29 mouse cellular contexts compared by ENCODE assay signal in the genomic region with DNA sequence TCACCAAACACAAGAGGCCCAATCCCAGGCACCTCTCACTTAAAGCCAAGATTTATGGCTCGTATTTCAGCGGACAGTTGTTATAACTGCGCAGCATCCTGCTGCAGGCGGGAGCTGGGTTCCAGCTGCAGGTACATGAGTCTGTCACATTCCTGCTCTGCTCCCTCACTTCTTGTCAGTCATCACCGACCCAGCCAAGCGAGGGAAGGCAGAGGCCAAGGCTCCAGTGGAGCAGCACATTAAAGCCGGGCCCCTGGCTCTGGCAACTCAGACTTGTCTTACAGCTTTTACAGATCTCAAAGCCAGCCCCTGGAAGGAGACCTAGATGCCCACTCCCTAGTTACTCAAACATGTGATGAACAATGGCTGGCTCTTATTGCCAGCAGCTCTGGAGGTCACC.
DNase-seq lines count a peak whose midpoint lies in the region; ATAC-seq and TF ChIP-seq lines count a peak whose summit lies in the region.
"Had no signal": no experiment of that assay in that cellular context is flagged by ENCODE, and none has a peak within 500 bp of the region (broad histone marks: within the 10 kb centered on the region; RNA-seq: fewer than 3 reads in every experiment).

No protein-coding gene starts in this region.

- TF ChIP-seq CTCF in hindbrain, postnatal 0 days (IDR thresholded peaks at IDR 0.05; ENCODE audit: low read depth), result no peak

- peak; percentile 62 to 73 for DNase-seq in cerebellum, postnatal 10 days
- no peak for DNase-seq in cerebellum, adult 18-20 months
- no peak for DNase-seq in hindbrain, postnatal 0 days (ENCODE audit: low spot score)
- no peak for DNase-seq in hindbrain, embryonic 11.5 days (ENCODE audit: low spot score)
- peak; percentile 6 for DNase-seq in kidney, postnatal 10 days
- DNase-seq in kidney, adult 18-20 months, result no peak
- DNase-seq in embryonic facial prominence, embryonic 10.5 days (ENCODE audit: low spot score), result peak; percentile 10
- DNase-seq: adrenal gland, postnatal 10 days; cerebellum, adult 11-12 months; cerebellum, postnatal 36 days; gastrocnemius, postnatal 25 days; heart, adult 11 months; heart, postnatal 36 days; kidney, adult 2 months; layer of hippocampus, adult 9-11 months; right cerebral cortex, postnatal 4 days; thymus, adult 2 months; thymus, postnatal 36 days had no signal

- WGBS in hindbrain, postnatal 0 days, result 61% methylated on average over 7 of the region's 7 CpGs
- WGBS in hindbrain, embryonic 11.5 days, result 77% methylated on average over 7 of the region's 7 CpGs
- 75% methylated on average over 7 of the region's 7 CpGs for WGBS in embryonic facial prominence, embryonic 10.5 days
- WGBS in heart, embryonic 11.5 days (ENCODE audit: insufficient replicate concordance), result 57% methylated on average over 7 of the region's 7 CpGs

- H3K4me2 ChIP-seq in hindbrain, postnatal 0 days (ENCODE audit: low read depth, low read length), result no peak overlapping the region
- no peak overlapping the region for H3K4me2 ChIP-seq in hindbrain, embryonic 11.5 days (replicated peaks; ENCODE audit: low read depth, low read length)
- no peak overlapping the region for H3K4me2 ChIP-seq in heart, embryonic 11.5 days
- H3K4me2 ChIP-seq: embryonic facial prominence, embryonic 15.5 days; hindbrain, embryonic 14.5 days; limb, embryonic 12.5 days; liver, embryonic 15.5 days; lung, embryonic 15.5 days; midbrain, embryonic 11.5 days had no signal

- H3K4me1 ChIP-seq in hindbrain, postnatal 0 days (ENCODE audit: insufficient read depth, low read length), result no peaks in the 10 kb centered on the region
- no peaks in the 10 kb centered on the region for H3K4me1 ChIP-seq in hindbrain, embryonic 11.5 days (replicated peaks; ENCODE audit: control insufficient read depth, insufficient read depth, low read length)
- no peaks in the 10 kb centered on the region for H3K4me1 ChIP-seq in embryonic facial prominence, embryonic 10.5 days
- H3K4me1 ChIP-seq in heart, embryonic 11.5 days (ENCODE audit: control insufficient read depth, insufficient read depth, low read length), result no peaks in the 10 kb centered on the region
- H3K4me1 ChIP-seq: embryonic facial prominence, embryonic 15.5 days; heart, embryonic 10.5 days; liver, embryonic 15.5 days had no signal

- H3K27ac ChIP-seq in hindbrain, postnatal 0 days, result no peak overlapping the region
- H3K27ac ChIP-seq in hindbrain, embryonic 11.5 days (ENCODE audit: low read depth, low read length), result no peak overlapping the region
- no peak overlapping the region for H3K27ac ChIP-seq in embryonic facial prominence, embryonic 10.5 days (replicated peaks)
- H3K27ac ChIP-seq in heart, embryonic 11.5 days (ENCODE audit: low read depth, low read length), result no peak overlapping the region
- H3K27ac ChIP-seq: embryonic facial prominence, embryonic 15.5 days; heart, embryonic 10.5 days; hindbrain, embryonic 14.5 days; limb, embryonic 12.5 days; liver, embryonic 15.5 days; lung, embryonic 15.5 days had no signal

- peak; percentile 49 for ATAC-seq in hindbrain, postnatal 0 days
- no peak for ATAC-seq in hindbrain, embryonic 11.5 days (ENCODE audit: low FRiP score)
- ATAC-seq in heart, embryonic 11.5 days (replicated peaks; ENCODE audit: insufficient number of reproducible peaks, low FRiP score, low TSS enrichment), result no peak
- ATAC-seq: forebrain, embryonic 14.5 days; midbrain, embryonic 16.5 days had no signal

- no peaks in the 10 kb centered on the region for H3K9me3 ChIP-seq in hindbrain, postnatal 0 days (ENCODE audit: low read length)
- H3K9me3 ChIP-seq in hindbrain, embryonic 11.5 days (ENCODE audit: control insufficient read depth, low read length), result no peaks in the 10 kb centered on the region
- H3K9me3 ChIP-seq in embryonic facial prominence, embryonic 10.5 days, result no peaks in the 10 kb centered on the region
- H3K9me3 ChIP-seq in heart, embryonic 11.5 days (replicated peaks; ENCODE audit: control insufficient read depth, low read length), result no peaks in the 10 kb centered on the region
- H3K9me3 ChIP-seq: embryonic facial prominence, embryonic 15.5 days; heart, embryonic 10.5 days; limb, embryonic 12.5 days; liver, embryonic 15.5 days; lung, embryonic 15.5 days had no signal

- no peak overlapping the region for H3K9ac ChIP-seq in hindbrain, postnatal 0 days (replicated peaks; ENCODE audit: low read length)
- no peak overlapping the region for H3K9ac ChIP-seq in hindbrain, embryonic 11.5 days (ENCODE audit: low read depth, low read length)
- H3K9ac ChIP-seq in heart, embryonic 11.5 days (ENCODE audit: low read depth, low read length), result no peak overlapping the region
- H3K9ac ChIP-seq: embryonic facial prominence, embryonic 15.5 days; hindbrain, embryonic 14.5 days; limb, embryonic 12.5 days; liver, embryonic 15.5 days; lung, embryonic 15.5 days had no signal

- H3K4me3 ChIP-seq in hindbrain, postnatal 0 days (ENCODE audit: low read length), result no peak overlapping the region
- no peak overlapping the region for H3K4me3 ChIP-seq in hindbrain, embryonic 11.5 days (ENCODE audit: low read depth, low read length)
- no peak overlapping the region for H3K4me3 ChIP-seq in embryonic facial prominence, embryonic 10.5 days
- H3K4me3 ChIP-seq in heart, embryonic 11.5 days (ENCODE audit: low read depth, low read length), result no peak overlapping the region
- H3K4me3 ChIP-seq: embryonic facial prominence, embryonic 15.5 days; heart, embryonic 10.5 days; limb, embryonic 12.5 days; liver, embryonic 15.5 days; lung, embryonic 15.5 days had no signal

- no peaks in the 10 kb centered on the region for H3K36me3 ChIP-seq in hindbrain, postnatal 0 days (ENCODE audit: insufficient read depth, low read length)
- no peaks in the 10 kb centered on the region for H3K36me3 ChIP-seq in hindbrain, embryonic 11.5 days (ENCODE audit: control insufficient read depth, insufficient read depth, low read length)
- no peaks in the 10 kb centered on the region for H3K36me3 ChIP-seq in embryonic facial prominence, embryonic 10.5 days (replicated peaks)
- H3K36me3 ChIP-seq in heart, embryonic 11.5 days (ENCODE audit: control insufficient read depth, insufficient read depth, low read length), result no peaks in the 10 kb centered on the region
- H3K36me3 ChIP-seq: embryonic facial prominence, embryonic 15.5 days; G1E; heart, embryonic 10.5 days; limb, embryonic 12.5 days; liver, embryonic 15.5 days; lung, embryonic 15.5 days had no signal

- H3K27me3 ChIP-seq in hindbrain, postnatal 0 days (ENCODE audit: insufficient read depth, low read length), result no peaks in the 10 kb centered on the region
- H3K27me3 ChIP-seq in hindbrain, embryonic 11.5 days (ENCODE audit: control insufficient read depth, insufficient read depth, low read length), result no peaks in the 10 kb centered on the region
- H3K27me3 ChIP-seq in embryonic facial prominence, embryonic 10.5 days (replicated peaks; ENCODE audit: low read depth, poor library complexity, severe bottlenecking), result no peaks in the 10 kb centered on the region
- no peaks in the 10 kb centered on the region for H3K27me3 ChIP-seq in heart, embryonic 11.5 days (ENCODE audit: control insufficient read depth, insufficient read depth, low read length)
- H3K27me3 ChIP-seq: embryonic facial prominence, embryonic 15.5 days; limb, embryonic 12.5 days; liver, embryonic 15.5 days; lung, embryonic 15.5 days had no signal

Comparison
In these comparisons a context has a peak if more than half of its experiments do, and no peak if none do; other contexts are left out.
1. DNase-seq: peak in cerebellum, postnatal 10 days (2 of 2), kidney, postnatal 10 days (single experiment) and embryonic facial prominence, embryonic 10.5 days (single experiment); none in cerebellum, adult 18-20 months (0 of 2), hindbrain, postnatal 0 days (single experiment), hindbrain, embryonic 11.5 days (single experiment) and kidney, adult 18-20 months (single experiment).